Mouse (Mus musculus) forebrain, embryonic 16.5 days (tissue): ENCODE measurements around the gene Fbxo36. TPM values are rescaled to one million over a fixed set of nuclear protein-coding genes. Genes with fewer than 3 reads are reported as not detected.
A peak's percentile ranks its signal among the peaks of the same experiment; 100 is the strongest.

Experiments
- ATAC-seq: fragments of 200-750 bp; cut with Nextera tagmentation; 2 replicates; pipeline ENCODE4 v1.8.0; 2017; ENCODE audit warnings: mild to moderate bottlenecking, moderate library complexity
- H3K27ac ChIP-seq: fragments of 300-500 bp; sonication (generic); 2 replicates; pipeline ENCODE4 v1.5.1; 2014; ENCODE audit warnings: low read length, control low read depth
- H3K27me3 ChIP-seq: fragments of 300-500 bp; sonication (generic); replicated peaks from 2 replicates; pipeline ENCODE4 v1.6.1; 2014; ENCODE audit warnings: low read length; ENCODE audit not compliant: control insufficient read depth, insufficient read depth
- H3K36me3 ChIP-seq: fragments of 300-500 bp; sonication (generic); 2 replicates; pipeline ENCODE4 v1.6.1; 2014; ENCODE audit not compliant: control insufficient read depth, insufficient read depth
- H3K4me1 ChIP-seq: fragments of 300-500 bp; sonication (generic); replicated peaks from 2 replicates; pipeline ENCODE4 v1.6.1; 2014; ENCODE audit warnings: low read length; ENCODE audit not compliant: control insufficient read depth, insufficient read depth
- H3K4me2 ChIP-seq: fragments of 300-500 bp; sonication (generic); 2 replicates; pipeline ENCODE4 v1.6.1; 2014; ENCODE audit warnings: mild to moderate bottlenecking, low read length, control low read depth
- H3K4me3 ChIP-seq: fragments of 300-500 bp; sonication (generic); replicated peaks from 2 replicates; pipeline ENCODE4 v1.5.1; 2014; ENCODE audit warnings: mild to moderate bottlenecking, low read length, control low read depth
- H3K9ac ChIP-seq: fragments of 300-500 bp; sonication (generic); replicated peaks from 2 replicates; pipeline ENCODE4 v1.6.1; 2014; ENCODE audit warnings: low read depth, low read length, control low read depth
- H3K9me3 ChIP-seq: fragments of 300-500 bp; sonication (generic); 2 replicates; pipeline ENCODE4 v1.6.1; 2016; ENCODE audit warnings: low read length; ENCODE audit not compliant: control insufficient read depth
- WGBS: fragments of 180-500 bp; shearing (Covaris S2); extraction: QIAGEN DNeasy Blood & Tissue Kit; methylation state at CpG from one replicate; pipeline ENCODE4 v1.1.7; 2014; 5-methylcytosine and 5-hydroxymethylcytosine counted together
- polyA plus RNA-seq: library from polyadenylated mRNA; unstranded; fragments of >200 nt; fragmentation: Nextera tagmentation; extraction: Ambion mirVana; gene quantifications from 2 replicates; pipeline ENCODE4 v1.2.1, GENCODE M21; 2015

Fbxo36 gene
- polyA plus RNA-seq, 1 experiment from 2014 or later, result 3.9 TPM

GRCm38 (mm10) chr1:84881248-84882065 is 41.8 kb downstream of the Fbxo36 start:
- Histone ChIP-seq H3K27me3 (no peaks in the 10 kb centered on the region), H3K4me3 (no peak overlapping the region), H3K9ac (no peak overlapping the region), H3K36me3 (no peaks in the 10 kb centered on the region), H3K9me3 (0 out of 2 replicates have a peak, but pooled peaks cover 2% of the 10 kb centered on the region), H3K27ac (no peak overlapping the region), H3K4me1 (no peaks in the 10 kb centered on the region), H3K4me2 (no peak overlapping the region)
- 65% methylated on average over 11 of the region's 11 CpGs for WGBS
- no peak for ATAC-seq

- no peak overlapping the region for H3K27ac ChIP-seq
- 30% methylated on average over 2 of the region's 2 CpGs for WGBS
- H3K36me3 ChIP-seq, result no peaks in the 10 kb centered on the region
- no peak overlapping the region for H3K9ac ChIP-seq
- H3K4me1 ChIP-seq, result no peaks in the 10 kb centered on the region
- H3K4me2 ChIP-seq, result no peak overlapping the region
- no peaks in the 10 kb centered on the region for H3K27me3 ChIP-seq
- no peak for ATAC-seq
- no peak overlapping the region for H3K4me3 ChIP-seq
- H3K9me3 ChIP-seq, result 0 out of 2 replicates have a peak, but pooled peaks cover 2% of the 10 kb centered on the region
These were observed 42.5 kb downstream of the Fbxo36 start for GRCm38 (mm10) chr1:84882066-84882532.

GRCm38 (mm10) chr1:84882937-84883336 is 43.3 kb downstream of the Fbxo36 start:
- Histone ChIP-seq H3K36me3 (no peaks in the 10 kb centered on the region), H3K4me3 (no peak overlapping the region), H3K27ac (no peak overlapping the region), H3K9me3 (0 out of 2 replicates have a peak, but pooled peaks cover 2% of the 10 kb centered on the region), H3K4me2 (no peak overlapping the region), H3K4me1 (no peaks in the 10 kb centered on the region), H3K27me3 (no peaks in the 10 kb centered on the region), H3K9ac (no peak overlapping the region)
- ATAC-seq, result no peak
- 93% methylated on average over 4 of the region's 4 CpGs for WGBS

- no peak for ATAC-seq
- no peaks in the 10 kb centered on the region for H3K27me3 ChIP-seq
- no peak overlapping the region for H3K9ac ChIP-seq
- 60% methylated on average over 4 of the region's 4 CpGs for WGBS
- H3K9me3 ChIP-seq, result 0 out of 2 replicates have a peak, but pooled peaks cover 2% of the 10 kb centered on the region
- no peaks in the 10 kb centered on the region for H3K4me1 ChIP-seq
- no peaks in the 10 kb centered on the region for H3K36me3 ChIP-seq
- H3K27ac ChIP-seq, result no peak overlapping the region
- H3K4me3 ChIP-seq, result no peak overlapping the region
- H3K4me2 ChIP-seq, result no peak overlapping the region
These were observed 44.2 kb downstream of the Fbxo36 start for GRCm38 (mm10) chr1:84883889-84884288.

- no peaks in the 10 kb centered on the region for H3K36me3 ChIP-seq
- peaks cover 8% of the 10 kb centered on the region for H3K4me1 ChIP-seq
- WGBS, result 92% methylated on average over 3 of the region's 3 CpGs
- H3K9ac ChIP-seq, result no peak overlapping the region
- H3K4me2 ChIP-seq, result no peak overlapping the region
- H3K4me3 ChIP-seq, result no peak overlapping the region
- H3K27ac ChIP-seq, result no peak overlapping the region
- no peak for ATAC-seq
- 0 out of 2 replicates have a peak, but pooled peaks cover 2% of the 10 kb centered on the region for H3K9me3 ChIP-seq
- H3K27me3 ChIP-seq, result no peaks in the 10 kb centered on the region
These were observed 45.5 kb downstream of the Fbxo36 start for GRCm38 (mm10) chr1:84885174-84885573.

- H3K4me3 ChIP-seq, result no peak overlapping the region
- no peak overlapping the region for H3K4me2 ChIP-seq
- H3K4me1 ChIP-seq, result peaks cover 11% of the 10 kb centered on the region
- WGBS, result 91% methylated on average over 6 of the region's 6 CpGs
- no peaks in the 10 kb centered on the region for H3K36me3 ChIP-seq
- no peak overlapping the region for H3K27ac ChIP-seq
- H3K9ac ChIP-seq, result no peak overlapping the region
- ATAC-seq, result no peak
- 0 out of 2 replicates have a peak, but pooled peaks cover 2% of the 10 kb centered on the region for H3K9me3 ChIP-seq
- no peaks in the 10 kb centered on the region for H3K27me3 ChIP-seq
These were observed 46.3 kb downstream of the Fbxo36 start for GRCm38 (mm10) chr1:84885921-84886320.

GRCm38 (mm10) chr1:84889330-84890004 is 49.8 kb downstream of the Fbxo36 start:
- Histone ChIP-seq H3K4me3 (no peak overlapping the region), H3K4me2 (peak overlapping the region; percentile 20), H3K27me3 (no peaks in the 10 kb centered on the region), H3K36me3 (no peaks in the 10 kb centered on the region), H3K4me1 (peaks cover 11% of the 10 kb centered on the region), H3K9ac (no peak overlapping the region), H3K27ac (no peak overlapping the region), H3K9me3 (0 out of 2 replicates have a peak, but pooled peaks cover 2% of the 10 kb centered on the region)
- ATAC-seq, result peak; percentile 45
- WGBS, result 36% methylated on average over 8 of the region's 8 CpGs

GRCm38 (mm10) chr1:84890005-84890393 is 50.4 kb downstream of the Fbxo36 start:
- Histone ChIP-seq H3K9ac (no peak overlapping the region), H3K36me3 (no peaks in the 10 kb centered on the region), H3K27ac (no peak overlapping the region), H3K4me2 (peak overlapping the region; percentile 20), H3K9me3 (0 out of 2 replicates have a peak, but pooled peaks cover 2% of the 10 kb centered on the region), H3K4me1 (peaks cover 11% of the 10 kb centered on the region), H3K4me3 (no peak overlapping the region), H3K27me3 (no peaks in the 10 kb centered on the region)
- WGBS, result 4% methylated on average over 7 of the region's 7 CpGs
- ATAC-seq, result peak; percentile 83

- no peak overlapping the region for H3K27ac ChIP-seq
- peaks cover 11% of the 10 kb centered on the region for H3K4me1 ChIP-seq
- no peak overlapping the region for H3K9ac ChIP-seq
- no peak overlapping the region for H3K4me2 ChIP-seq
- H3K36me3 ChIP-seq, result no peaks in the 10 kb centered on the region
- H3K4me3 ChIP-seq, result no peak overlapping the region
- 56% methylated on average over 7 of the region's 7 CpGs for WGBS
- 0 out of 2 replicates have a peak, but pooled peaks cover 2% of the 10 kb centered on the region for H3K9me3 ChIP-seq
- H3K27me3 ChIP-seq, result no peaks in the 10 kb centered on the region
- ATAC-seq, result peak; percentile 19; the same call in 1 of the 2 replicates
These were observed 50.9 kb downstream of the Fbxo36 start for GRCm38 (mm10) chr1:84890503-84890902.
